Mouse (Mus musculus): ENCODE measurements around the gene Snx1. TPM values are rescaled to one million over a fixed set of nuclear protein-coding genes. Genes with fewer than 3 reads are reported as not detected.
A peak's percentile ranks its signal among the peaks of the same experiment; 100 is the strongest.

Gene Snx1
- polyA plus RNA-seq, 1 experiment from 2014 or later, result 125 TPM

- no peak for ATAC-seq (ENCODE audit: insufficient number of reproducible peaks, insufficient read depth, low FRiP score, low read depth)
- H3K4me1 ChIP-seq (ENCODE audit: control insufficient read depth, insufficient read depth, low read length), result peaks cover 16% of the 10 kb centered on the region; the same call in 1 of the 2 replicates
- peaks cover 46% of the 10 kb centered on the region for H3K36me3 ChIP-seq (ENCODE audit: control insufficient read depth, insufficient read depth, low read length)
- H3K4me2 ChIP-seq (replicated peaks; ENCODE audit: low read depth, low read length), result no peak overlapping the region
- H3K27me3 ChIP-seq (ENCODE audit: control insufficient read depth, insufficient read depth, low read length), result no peaks in the 10 kb centered on the region
- no peak overlapping the region for H3K4me3 ChIP-seq (ENCODE audit: low read depth, low read length)
- H3K27ac ChIP-seq (ENCODE audit: low read length), result no peak overlapping the region
- no peak overlapping the region for H3K9ac ChIP-seq (replicated peaks; ENCODE audit: low read depth, low read length)
- H3K9me3 ChIP-seq (ENCODE audit: control insufficient read depth, low read depth, low read length), result no peaks in the 10 kb centered on the region
- WGBS, result 89% methylated on average over 3 of the region's 3 CpGs
These were observed 62.9 kb downstream of the Snx1 start for GRCm38 (mm10) chr9:66063446-66063845.

- Histone ChIP-seq H3K9me3 (ENCODE audit: control insufficient read depth, low read depth, low read length) (no peaks in the 10 kb centered on the region), H3K4me3 (ENCODE audit: low read depth, low read length) (peak overlapping the region; percentile 88), H3K27me3 (ENCODE audit: control insufficient read depth, insufficient read depth, low read length) (no peaks in the 10 kb centered on the region), H3K9ac (replicated peaks; ENCODE audit: low read depth, low read length) (no peak overlapping the region), H3K36me3 (ENCODE audit: control insufficient read depth, insufficient read depth, low read length) (peaks cover 41% of the 10 kb centered on the region), H3K4me2 (replicated peaks; ENCODE audit: low read depth, low read length) (peak overlapping the region; percentile 84), H3K4me1 (ENCODE audit: control insufficient read depth, insufficient read depth, low read length) (peaks cover 16% of the 10 kb centered on the region; the same call in 1 of the 2 replicates), H3K27ac (ENCODE audit: low read length) (no peak overlapping the region)
- 78% methylated on average over 3 of the region's 3 CpGs for WGBS
- ATAC-seq (ENCODE audit: insufficient number of reproducible peaks, insufficient read depth, low FRiP score, low read depth), result no peak
These were observed 64.7 kb downstream of the Snx1 start for GRCm38 (mm10) chr9:66061656-66062055.

- H3K27me3 ChIP-seq (ENCODE audit: control insufficient read depth, insufficient read depth, low read length), result no peaks in the 10 kb centered on the region
- ATAC-seq (ENCODE audit: insufficient number of reproducible peaks, insufficient read depth, low FRiP score, low read depth), result no peak
- no peak overlapping the region for H3K27ac ChIP-seq (ENCODE audit: low read length)
- peak overlapping the region; percentile 88 for H3K4me3 ChIP-seq (ENCODE audit: low read depth, low read length)
- H3K9me3 ChIP-seq (ENCODE audit: control insufficient read depth, low read depth, low read length), result no peaks in the 10 kb centered on the region
- peak overlapping the region; percentile 86 for H3K9ac ChIP-seq (replicated peaks; ENCODE audit: low read depth, low read length)
- peaks cover 16% of the 10 kb centered on the region; the same call in 1 of the 2 replicates for H3K4me1 ChIP-seq (ENCODE audit: control insufficient read depth, insufficient read depth, low read length)
- peaks cover 36% of the 10 kb centered on the region for H3K36me3 ChIP-seq (ENCODE audit: control insufficient read depth, insufficient read depth, low read length)
- 12% methylated on average over 4 of the region's 4 CpGs for WGBS
- peak overlapping the region; percentile 84 for H3K4me2 ChIP-seq (replicated peaks; ENCODE audit: low read depth, low read length)
These were observed 65.4 kb downstream of the Snx1 start for GRCm38 (mm10) chr9:66060986-66061385.

GRCm38 (mm10) chr9:66060308-66060647 is 66.1 kb downstream of the Snx1 start:
- peak; percentile 29; the same call in 1 of the 2 replicates for ATAC-seq (ENCODE audit: insufficient number of reproducible peaks, insufficient read depth, low FRiP score, low read depth)
- peak overlapping the region; percentile 88 for H3K4me3 ChIP-seq (ENCODE audit: low read depth, low read length)
- H3K4me1 ChIP-seq (ENCODE audit: control insufficient read depth, insufficient read depth, low read length), result peaks cover 16% of the 10 kb centered on the region; the same call in 1 of the 2 replicates
- H3K27me3 ChIP-seq (ENCODE audit: control insufficient read depth, insufficient read depth, low read length), result no peaks in the 10 kb centered on the region
- H3K9ac ChIP-seq (replicated peaks; ENCODE audit: low read depth, low read length), result peak overlapping the region; percentile 86
- H3K9me3 ChIP-seq (ENCODE audit: control insufficient read depth, low read depth, low read length), result no peaks in the 10 kb centered on the region
- peak overlapping the region; percentile 53; the same call in 1 of the 2 replicates for H3K27ac ChIP-seq (ENCODE audit: low read length)
- H3K36me3 ChIP-seq (ENCODE audit: control insufficient read depth, insufficient read depth, low read length), result peaks cover 28% of the 10 kb centered on the region
- WGBS, result under 1% methylated on average over 20 of the region's 20 CpGs
- peak overlapping the region; percentile 84 for H3K4me2 ChIP-seq (replicated peaks; ENCODE audit: low read depth, low read length)

- peak; percentile 96 for ATAC-seq (ENCODE audit: insufficient number of reproducible peaks, insufficient read depth, low FRiP score, low read depth)
- 1% methylated on average over 51 of the region's 51 CpGs for WGBS
- H3K36me3 ChIP-seq (ENCODE audit: control insufficient read depth, insufficient read depth, low read length), result peaks cover 25% of the 10 kb centered on the region
- H3K4me3 ChIP-seq (ENCODE audit: low read depth, low read length), result peak within 1 kb of the TSS; percentile 88
- no peaks in the 10 kb centered on the region for H3K27me3 ChIP-seq (ENCODE audit: control insufficient read depth, insufficient read depth, low read length)
- H3K9me3 ChIP-seq (ENCODE audit: control insufficient read depth, low read depth, low read length), result no peaks in the 10 kb centered on the region
- H3K4me2 ChIP-seq (replicated peaks; ENCODE audit: low read depth, low read length), result peak within 1 kb of the TSS; percentile 84
- peak within 1 kb of the TSS; percentile 53; the same call in 1 of the 2 replicates for H3K27ac ChIP-seq (ENCODE audit: low read length)
- H3K9ac ChIP-seq (replicated peaks; ENCODE audit: low read depth, low read length), result peak within 1 kb of the TSS; percentile 86
- peaks cover 16% of the 10 kb centered on the region; the same call in 1 of the 2 replicates for H3K4me1 ChIP-seq (ENCODE audit: control insufficient read depth, insufficient read depth, low read length)
These were observed 66.6 kb downstream of the Snx1 start, which contains the start of gene Ppib for GRCm38 (mm10) chr9:66059583-66060307. TSS of gene Ppib (plus strand) at chr9:66060222.

- no peaks in the 10 kb centered on the region for H3K27me3 ChIP-seq (ENCODE audit: control insufficient read depth, insufficient read depth, low read length)
- ATAC-seq (ENCODE audit: insufficient number of reproducible peaks, insufficient read depth, low FRiP score, low read depth), result no peak
- WGBS, result 26% methylated on average over 1 of the region's 1 CpGs
These were observed 72.8 kb downstream of the Snx1 start for GRCm38 (mm10) chr9:66053620-66054019.

GRCm38 (mm10) chr9:66052731-66053130 is 73.7 kb downstream of the Snx1 start:
- no peak for ATAC-seq (ENCODE audit: insufficient number of reproducible peaks, insufficient read depth, low FRiP score, low read depth)
- H3K9ac ChIP-seq (replicated peaks; ENCODE audit: low read depth, low read length), result no peak overlapping the region
- H3K36me3 ChIP-seq (ENCODE audit: control insufficient read depth, insufficient read depth, low read length), result no peaks in the 10 kb centered on the region
- no peaks in the 10 kb centered on the region for H3K4me1 ChIP-seq (ENCODE audit: control insufficient read depth, insufficient read depth, low read length)
- no peaks in the 10 kb centered on the region for H3K9me3 ChIP-seq (ENCODE audit: control insufficient read depth, low read depth, low read length)
- no peak overlapping the region for H3K4me3 ChIP-seq (ENCODE audit: low read depth, low read length)
- H3K4me2 ChIP-seq (replicated peaks; ENCODE audit: low read depth, low read length), result no peak overlapping the region
- 87% methylated on average over 1 of the region's 1 CpGs for whole genome bisulfite sequencing
- H3K27me3 ChIP-seq (ENCODE audit: control insufficient read depth, insufficient read depth, low read length), result no peaks in the 10 kb centered on the region
- H3K27ac ChIP-seq (ENCODE audit: low read length), result no peak overlapping the region

More at GRCm38 (mm10) chr9:66053620-66054019, 72.8 kb downstream of the Snx1 start:
- no peaks in the 10 kb centered on the region for H3K9me3 ChIP-seq (ENCODE audit: control insufficient read depth, low read depth, low read length)
- no peak overlapping the region for H3K27ac ChIP-seq (ENCODE audit: low read length)
- no peaks in the 10 kb centered on the region for H3K4me1 ChIP-seq (ENCODE audit: control insufficient read depth, insufficient read depth, low read length)
- no peak overlapping the region for H3K4me3 ChIP-seq (ENCODE audit: low read depth, low read length)
- no peak overlapping the region for H3K9ac ChIP-seq (replicated peaks; ENCODE audit: low read depth, low read length)
- no peaks in the 10 kb centered on the region for H3K36me3 ChIP-seq (ENCODE audit: control insufficient read depth, insufficient read depth, low read length)
- H3K4me2 ChIP-seq (replicated peaks; ENCODE audit: low read depth, low read length), result no peak overlapping the region

GRCm38 (mm10) chr9:66051493-66051892 is 74.9 kb downstream of the Snx1 start:
- H3K4me3 ChIP-seq (ENCODE audit: low read depth, low read length), result no peak overlapping the region
- no peaks in the 10 kb centered on the region for H3K36me3 ChIP-seq (ENCODE audit: control insufficient read depth, insufficient read depth, low read length)
- H3K27ac ChIP-seq (ENCODE audit: low read length), result no peak overlapping the region
- H3K4me1 ChIP-seq (ENCODE audit: control insufficient read depth, insufficient read depth, low read length), result no peaks in the 10 kb centered on the region
- WGBS, result 61% methylated on average over 4 of the region's 4 CpGs
- H3K27me3 ChIP-seq (ENCODE audit: control insufficient read depth, insufficient read depth, low read length), result no peaks in the 10 kb centered on the region
- no peak for ATAC-seq (ENCODE audit: insufficient number of reproducible peaks, insufficient read depth, low FRiP score, low read depth)
- H3K9ac ChIP-seq (replicated peaks; ENCODE audit: low read depth, low read length), result no peak overlapping the region
- H3K9me3 ChIP-seq (ENCODE audit: control insufficient read depth, low read depth, low read length), result no peaks in the 10 kb centered on the region
- no peak overlapping the region for H3K4me2 ChIP-seq (replicated peaks; ENCODE audit: low read depth, low read length)
